Mouse (Mus musculus): Measurements from ENCODE around the gene Arl14ep. TPM values are rescaled to one million over a fixed set of nuclear protein-coding genes. Genes with fewer than 3 reads are reported as not detected.

Arl14ep gene
- polyA plus RNA-seq (2015; fragmentation: Illumina TruSeq; extraction: RNeasy Lipid Tissue Mini Kit (QIAGEN cat#74804); ENCODE audit: low read depth, low replicate concordance): 35.3 TPM

GRCm38 (mm10) chr2:106973959-106974639 lies at the start of gene Arl14ep:
Arl14ep (minus strand) TSS chr2:106974424.

Other genes with a start within 250 kb of the Arl14ep start
- gene Fshb, start 85.2 kb upstream of the Arl14ep start, polyA plus RNA-seq (2015; fragmentation: Illumina TruSeq; extraction: RNeasy Lipid Tissue Mini Kit (QIAGEN cat#74804); ENCODE audit: low read depth, low replicate concordance): not detected

All from brain, adult 10 weeks (tissue).